Mouse (Mus musculus) cerebellum, postnatal 25 days (tissue): ENCODE data around the gene Ly6g6e.
"Not testable (repeated sequence)": the region's sequence is repeated elsewhere in the genome, so short reads cannot be mapped to it uniquely, and the experiment has no call there.

ENCODE experiments used
- DNase-seq, 2 experiments: peaks; one replicate each; pipeline ENCODE4 v3.0.0; 2021; ENCODE audit warnings: mixed read lengths in 2 of 2

Gene Ly6g6e

DNA sequence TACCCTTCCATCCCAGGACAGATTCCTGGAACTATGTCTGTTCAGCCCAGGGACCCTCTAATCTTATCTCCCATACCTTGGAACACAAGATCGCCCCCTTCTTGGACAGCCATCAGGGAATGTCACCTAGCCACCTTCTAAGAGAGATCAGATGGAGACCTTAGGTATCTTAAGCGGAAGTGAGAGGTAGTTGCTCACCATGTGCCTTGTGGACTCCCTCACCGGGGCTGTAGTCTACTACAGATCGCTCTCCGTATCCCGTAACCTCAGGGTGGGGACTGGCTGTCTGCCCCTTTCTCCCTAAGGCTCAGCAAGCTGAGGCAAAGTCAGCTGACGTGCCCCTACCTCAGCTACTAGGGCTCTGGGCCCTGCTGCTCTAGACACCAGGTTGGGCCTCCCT is 27.4 kb downstream of the Ly6g6e start:
- DNase-seq = no peak

DNA sequence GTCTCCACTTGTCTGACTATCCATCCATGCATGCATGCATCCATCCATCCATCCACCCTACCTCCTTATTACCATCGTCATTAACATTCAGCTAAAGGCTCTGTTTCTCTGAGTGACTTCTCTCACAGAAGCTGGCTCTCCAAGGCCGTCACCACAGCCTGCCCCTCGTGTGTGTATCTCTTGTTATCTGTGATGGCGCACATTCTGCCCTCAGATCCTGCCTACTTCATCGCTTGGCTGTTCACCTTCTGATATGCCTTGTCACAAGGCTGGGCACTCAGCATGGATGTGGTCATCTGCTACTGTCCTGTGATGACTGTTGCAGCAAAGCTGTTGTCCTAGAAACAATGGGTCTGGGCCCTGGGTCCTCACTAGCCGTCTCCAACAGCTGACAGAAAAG is 28.1 kb downstream of the Ly6g6e start:
- DNase-seq = peak in 1 of 2 experiments; percentile 19

GRCm38 (mm10) chr17:35105740-35106389 is 29.2 kb downstream of the Ly6g6e start:
- peak; percentile 77 to 82 for DNase-seq

DNA sequence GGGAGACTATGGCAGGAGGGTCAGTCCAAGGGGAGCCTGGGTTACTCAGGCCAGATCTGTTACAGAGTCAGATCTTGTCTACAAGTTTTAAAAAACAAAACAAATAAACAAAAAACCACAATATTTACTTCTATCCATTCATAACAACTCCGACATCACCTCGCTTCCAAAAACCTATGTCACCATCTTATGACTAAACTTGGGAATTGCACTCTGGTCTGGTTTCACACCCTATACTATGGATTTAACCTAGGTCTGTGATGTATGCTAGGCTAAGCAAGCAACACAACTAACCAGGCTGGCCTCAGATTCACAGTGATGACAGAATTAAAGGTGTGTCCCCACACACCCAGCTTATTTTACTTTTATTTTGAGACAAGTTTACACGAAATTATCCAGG is 29.8 kb downstream of the Ly6g6e start:
- DNase-seq = no peak

DNA sequence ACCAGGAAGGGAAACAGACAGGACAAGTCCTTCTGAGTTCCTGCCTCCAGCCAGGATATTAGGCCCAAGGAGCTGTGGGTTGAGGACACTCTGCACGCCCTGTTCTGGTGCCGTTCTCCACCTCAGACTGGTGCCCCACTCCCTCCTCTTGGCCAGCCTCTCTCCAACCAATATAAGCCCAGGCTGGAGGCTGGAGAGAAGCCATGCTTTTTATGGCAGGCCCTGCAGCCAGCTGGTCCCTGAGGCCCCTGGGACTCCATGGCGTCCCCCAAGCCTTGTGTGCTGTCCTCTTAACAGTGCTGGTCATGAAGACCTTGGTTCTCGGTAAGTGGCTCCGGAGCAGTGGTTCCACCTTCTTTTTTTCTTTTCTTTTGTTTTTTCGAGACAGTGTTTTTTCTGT is 31.4 kb downstream of the Ly6g6e start, which contains the start of gene Ly6g5c:
Ly6g5c (plus strand) TSS at position 183 of the 400 bp plus-strand sequence.
- DNase-seq = peak; percentile 71 to 73

DNA sequence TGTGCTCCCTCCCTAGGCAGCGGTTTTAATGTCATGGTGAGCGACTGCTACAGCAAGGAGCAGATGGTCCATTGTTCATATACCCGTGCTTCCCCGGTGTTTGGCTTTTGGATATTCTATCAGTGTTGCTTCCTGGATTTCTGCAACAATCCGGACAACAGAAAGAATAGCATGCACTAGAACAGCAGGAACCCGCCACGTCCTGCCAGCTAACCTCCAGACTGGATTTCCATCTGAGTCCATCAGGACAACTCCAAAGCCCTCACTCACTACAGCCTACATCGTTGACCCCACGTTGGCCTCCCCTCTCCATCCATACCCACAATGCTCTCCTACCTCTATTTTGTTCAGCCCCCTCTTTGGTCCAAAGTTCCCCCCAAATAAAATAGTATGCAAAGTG is 35.1 kb downstream of the Ly6g6e start:
- DNase-seq = no peak

- DNase-seq = peak in 1 of 2 experiments; percentile 62
Observed at GRCm38 (mm10) chr17:35115046-35116019, 38.6 kb downstream of the Ly6g6e start, which contains the start of gene Ly6g5b. TSS of gene Ly6g5b (minus strand) at chr17:35115428.

GRCm38 (mm10) chr17:35120745-35121142 is 44.0 kb downstream of the Ly6g6e start:
- peak in 1 of 2 experiments; percentile 75 for DNase-seq

GRCm38 (mm10) chr17:35121143-35121799 is 44.6 kb downstream of the Ly6g6e start, which contains the start of gene Gpank1:
TSS of gene Gpank1 (plus strand) at chr17:35121455.
- peak; percentile 98 to 99 for DNase-seq

DNA sequence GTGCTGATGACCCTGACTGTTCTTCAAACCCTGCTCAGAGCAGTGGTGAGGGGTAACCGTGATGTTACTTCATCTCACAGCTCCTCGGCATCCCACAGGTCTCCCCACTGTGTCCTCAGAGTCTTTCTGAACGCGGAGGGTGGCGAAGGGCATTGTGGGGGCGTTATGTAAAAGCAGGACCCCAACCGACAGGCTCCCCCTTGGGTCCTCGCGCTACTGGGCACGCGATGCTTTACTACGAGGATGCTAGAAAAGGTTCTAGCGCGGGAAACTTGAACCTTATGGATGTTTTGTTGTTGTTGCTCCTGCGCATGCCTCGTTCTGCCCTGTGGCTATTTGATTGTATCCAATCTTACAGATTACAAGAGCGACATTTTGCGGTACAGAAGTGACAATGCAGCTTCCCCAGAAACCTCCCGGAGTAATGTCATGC is 45.2 kb downstream of the Ly6g6e start, which contains the start of gene Csnk2b:
Csnk2b (minus strand) TSS at position 183 of the 433 bp plus-strand sequence.
- peak in 1 of 2 experiments; percentile 80 for DNase-seq

DNA sequence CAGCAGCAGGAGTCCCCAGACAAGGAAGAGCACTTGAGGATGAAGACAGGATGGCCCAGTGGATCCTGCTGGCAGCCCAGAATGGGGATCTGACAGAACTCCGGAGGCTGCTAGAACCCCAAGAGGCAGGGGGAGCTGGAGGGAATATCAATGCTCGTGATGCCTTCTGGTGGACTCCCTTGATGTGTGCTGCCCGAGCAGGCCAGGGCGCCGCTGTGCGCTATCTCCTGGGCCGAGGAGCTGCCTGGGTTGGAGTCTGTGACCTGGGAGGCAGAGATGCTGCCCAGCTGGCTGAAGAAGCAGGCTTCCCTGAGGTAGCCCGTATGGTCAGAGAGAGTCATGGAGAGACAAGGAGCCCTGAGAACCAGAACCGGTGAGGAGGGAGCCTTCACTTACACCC is 46.6 kb downstream of the Ly6g6e start:
- DNase-seq = not testable (repeated sequence)

GRCm38 (mm10) chr17:35124261-35124896 is 47.7 kb downstream of the Ly6g6e start:
- not testable (repeated sequence) for DNase-seq

GRCm38 (mm10) chr17:35125081-35125480 is 48.4 kb downstream of the Ly6g6e start:
- DNase-seq = no peak

DNA sequence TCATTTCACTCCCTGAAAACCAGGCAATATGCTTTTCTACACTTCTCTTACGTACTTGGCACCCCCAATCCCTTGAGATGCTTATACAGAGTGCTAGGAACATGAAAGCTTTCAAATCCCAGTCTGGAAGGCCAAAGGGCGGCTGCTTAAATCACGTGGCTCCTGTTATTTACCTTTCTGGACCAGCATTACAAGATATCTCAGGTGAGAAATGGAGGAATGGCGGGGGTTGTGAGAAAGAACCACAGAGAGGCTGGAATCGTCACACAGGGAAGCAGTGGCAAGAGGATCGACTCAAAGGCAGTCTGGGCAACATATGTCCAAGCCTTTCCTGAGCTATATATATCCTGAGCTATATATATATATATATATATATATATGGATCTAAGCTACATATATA is 48.9 kb downstream of the Ly6g6e start:
- no peak for DNase-seq

GRCm38 (mm10) chr17:35126206-35126611 is 49.5 kb downstream of the Ly6g6e start, which contains the start of gene D17H6S53E:
TSS of gene D17H6S53E (plus strand) at chr17:35126373.
- DNase-seq = peak; percentile 80

DNA sequence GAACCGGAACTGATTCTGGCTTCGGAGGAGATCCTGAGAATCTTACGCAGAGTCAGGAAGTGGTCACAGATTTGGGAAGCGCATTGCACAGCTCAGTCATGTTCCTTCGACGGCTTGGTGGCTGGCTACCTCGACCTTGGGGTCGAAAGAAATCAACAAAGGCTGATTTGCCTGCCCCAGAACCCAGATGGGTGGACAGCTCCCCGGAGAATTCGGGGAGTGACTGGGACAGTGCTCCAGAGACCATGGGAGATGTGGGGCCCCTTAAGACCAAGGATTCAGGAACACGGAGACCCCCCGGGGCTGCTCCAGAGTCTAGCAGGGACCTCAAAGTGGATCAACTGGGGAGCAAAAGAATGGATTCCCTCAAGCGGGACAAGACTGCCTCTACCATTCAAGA is 50.3 kb downstream of the Ly6g6e start:
- no peak for DNase-seq
